Mouse (Mus musculus): ENCODE results near the gene Amdhd2. TPM values are rescaled to one million over a fixed set of nuclear protein-coding genes. Genes with fewer than 3 reads are reported as not detected.
A peak's percentile ranks its signal among the peaks of the same experiment; 100 is the strongest.

Gene Amdhd2
- polyA plus RNA-seq, 1 experiment from 2014 or later: 27.3 TPM

GRCm38 (mm10) chr17:24207768-24208640 is 44.4 kb upstream of the Amdhd2 start:
- no peak overlapping the region for H3K27ac ChIP-seq (ENCODE audit: low read depth, low read length)
- H3K27me3 ChIP-seq (ENCODE audit: control insufficient read depth, insufficient read depth, low read length): peaks cover 34% of the 10 kb centered on the region
- no peak for ATAC-seq (ENCODE audit: low FRiP score)
- no peak for DNase-seq (ENCODE audit: low spot score, missing footprints)
- H3K4me2 ChIP-seq: peak overlapping the region; percentile 89
- H3K4me1 ChIP-seq (ENCODE audit: control insufficient read depth, insufficient read depth, low read length): peaks cover 70% of the 10 kb centered on the region
- no peaks in the 10 kb centered on the region for H3K9me3 ChIP-seq (ENCODE audit: control insufficient read depth, low read length)
- H3K4me3 ChIP-seq (ENCODE audit: low read depth, low read length): peak overlapping the region; percentile 45
- no peaks in the 10 kb centered on the region for H3K36me3 ChIP-seq (ENCODE audit: control insufficient read depth, insufficient read depth, low read length)
- H3K9ac ChIP-seq (ENCODE audit: low read length): peak overlapping the region; percentile 76
- WGBS: 53% methylated on average over 34 of the region's 34 CpGs

GRCm38 (mm10) chr17:24206451-24207351 is 43.1 kb upstream of the Amdhd2 start:
- peak overlapping the region; percentile 94 for H3K4me2 ChIP-seq
- peak overlapping the region; percentile 78 for H3K9ac ChIP-seq (ENCODE audit: low read length)
- DNase-seq (ENCODE audit: low spot score, missing footprints) (peak; percentile 95), ATAC-seq (ENCODE audit: low FRiP score) (peak; percentile 23; the same call in 1 of the 2 replicates)
- peaks cover 65% of the 10 kb centered on the region for H3K4me1 ChIP-seq (ENCODE audit: control insufficient read depth, insufficient read depth, low read length)
- H3K4me3 ChIP-seq (ENCODE audit: low read depth, low read length): peak overlapping the region; percentile 33
- H3K27me3 ChIP-seq (ENCODE audit: control insufficient read depth, insufficient read depth, low read length): peaks cover 34% of the 10 kb centered on the region
- H3K9me3 ChIP-seq (ENCODE audit: control insufficient read depth, low read length): no peaks in the 10 kb centered on the region
- H3K36me3 ChIP-seq (ENCODE audit: control insufficient read depth, insufficient read depth, low read length): no peaks in the 10 kb centered on the region
- 5% methylated on average over 61 of the region's 62 CpGs for WGBS
- no peak overlapping the region for H3K27ac ChIP-seq (ENCODE audit: low read depth, low read length)

- H3K4me3 ChIP-seq (ENCODE audit: low read depth, low read length): peak overlapping the region; percentile 62
- H3K9ac ChIP-seq (ENCODE audit: low read length): peak overlapping the region; percentile 78
- WGBS: 7% methylated on average over 15 of the region's 15 CpGs
- H3K36me3 ChIP-seq (ENCODE audit: control insufficient read depth, insufficient read depth, low read length): no peaks in the 10 kb centered on the region
- H3K9me3 ChIP-seq (ENCODE audit: control insufficient read depth, low read length): no peaks in the 10 kb centered on the region
- H3K4me2 ChIP-seq: peak overlapping the region; percentile 94
- peak; percentile 20; the same call in 1 of the 2 replicates for ATAC-seq (ENCODE audit: low FRiP score)
- H3K4me1 ChIP-seq (ENCODE audit: control insufficient read depth, insufficient read depth, low read length): peaks cover 57% of the 10 kb centered on the region
- peak overlapping the region; percentile 54; the same call in 1 of the 2 replicates for H3K27ac ChIP-seq (ENCODE audit: low read depth, low read length)
- peaks cover 30% of the 10 kb centered on the region for H3K27me3 ChIP-seq (ENCODE audit: control insufficient read depth, insufficient read depth, low read length)
- DNase-seq (ENCODE audit: low spot score, missing footprints): peak; percentile 95
Observed at GRCm38 (mm10) chr17:24205908-24206361, 42.4 kb upstream of the Amdhd2 start.

GRCm38 (mm10) chr17:24205284-24205888 is 41.8 kb upstream of the Amdhd2 start, which contains the start of gene Tbc1d24:
Gene Tbc1d24, minus strand, starts transcription at chr17:24205562.
- Histone ChIP-seq H3K36me3 (ENCODE audit: control insufficient read depth, insufficient read depth, low read length) (no peaks in the 10 kb centered on the region), H3K27me3 (ENCODE audit: control insufficient read depth, insufficient read depth, low read length) (peaks cover 26% of the 10 kb centered on the region), H3K4me3 (ENCODE audit: low read depth, low read length) (peak within 1 kb of the TSS; percentile 62), H3K27ac (ENCODE audit: low read depth, low read length) (peak within 1 kb of the TSS; percentile 54; the same call in 1 of the 2 replicates), H3K4me2 (peak within 1 kb of the TSS; percentile 94), H3K9ac (ENCODE audit: low read length) (peak within 1 kb of the TSS; percentile 78), H3K9me3 (ENCODE audit: control insufficient read depth, low read length) (no peaks in the 10 kb centered on the region), H3K4me1 (ENCODE audit: control insufficient read depth, insufficient read depth, low read length) (peaks cover 53% of the 10 kb centered on the region)
- WGBS: under 1% methylated on average over 62 of the region's 65 CpGs
- ATAC-seq (ENCODE audit: low FRiP score) (peak; percentile 75), DNase-seq (ENCODE audit: low spot score, missing footprints) (peak; percentile 100)

GRCm38 (mm10) chr17:24204846-24205245 is 41.3 kb upstream of the Amdhd2 start:
- Histone ChIP-seq H3K27ac (ENCODE audit: low read depth, low read length) (no peak overlapping the region), H3K4me1 (ENCODE audit: control insufficient read depth, insufficient read depth, low read length) (peaks cover 53% of the 10 kb centered on the region), H3K4me3 (ENCODE audit: low read depth, low read length) (peak overlapping the region; percentile 62), H3K9ac (ENCODE audit: low read length) (peak overlapping the region; percentile 78), H3K9me3 (ENCODE audit: control insufficient read depth, low read length) (no peaks in the 10 kb centered on the region), H3K36me3 (ENCODE audit: control insufficient read depth, insufficient read depth, low read length) (no peaks in the 10 kb centered on the region), H3K4me2 (peak overlapping the region; percentile 94), H3K27me3 (ENCODE audit: control insufficient read depth, insufficient read depth, low read length) (peaks cover 23% of the 10 kb centered on the region)
- WGBS: 14% methylated on average over 7 of the region's 7 CpGs
- no peak for DNase-seq (ENCODE audit: low spot score, missing footprints)
- no peak for ATAC-seq (ENCODE audit: low FRiP score)

- Histone ChIP-seq H3K9ac (ENCODE audit: low read length) (no peak overlapping the region), H3K4me3 (ENCODE audit: low read depth, low read length) (no peak overlapping the region), H3K4me1 (ENCODE audit: control insufficient read depth, insufficient read depth, low read length) (peaks cover 46% of the 10 kb centered on the region), H3K27me3 (ENCODE audit: control insufficient read depth, insufficient read depth, low read length) (peaks cover 23% of the 10 kb centered on the region), H3K36me3 (ENCODE audit: control insufficient read depth, insufficient read depth, low read length) (no peaks in the 10 kb centered on the region), H3K9me3 (ENCODE audit: control insufficient read depth, low read length) (no peaks in the 10 kb centered on the region), H3K27ac (ENCODE audit: low read depth, low read length) (no peak overlapping the region), H3K4me2 (peak overlapping the region; percentile 94)
- ATAC-seq (ENCODE audit: low FRiP score) (no peak), DNase-seq (ENCODE audit: low spot score, missing footprints) (no peak)
- 72% methylated on average over 3 of the region's 3 CpGs for WGBS
Observed at GRCm38 (mm10) chr17:24203611-24204534, 40.3 kb upstream of the Amdhd2 start.

- peak overlapping the region; percentile 2 for H3K27ac ChIP-seq (ENCODE audit: low read depth, low read length)
- H3K27me3 ChIP-seq (ENCODE audit: control insufficient read depth, insufficient read depth, low read length): peaks cover 19% of the 10 kb centered on the region
- H3K4me3 ChIP-seq (ENCODE audit: low read depth, low read length): no peak overlapping the region
- H3K4me1 ChIP-seq (ENCODE audit: control insufficient read depth, insufficient read depth, low read length): peaks cover 38% of the 10 kb centered on the region
- DNase-seq (ENCODE audit: low spot score, missing footprints) (no peak), ATAC-seq (ENCODE audit: low FRiP score) (no peak)
- no peak overlapping the region for H3K9ac ChIP-seq (ENCODE audit: low read length)
- H3K4me2 ChIP-seq: no peak overlapping the region
- H3K9me3 ChIP-seq (ENCODE audit: control insufficient read depth, low read length): no peaks in the 10 kb centered on the region
- H3K36me3 ChIP-seq (ENCODE audit: control insufficient read depth, insufficient read depth, low read length): no peaks in the 10 kb centered on the region
- 36% methylated on average over 4 of the region's 4 CpGs for WGBS
Observed at GRCm38 (mm10) chr17:24203068-24203467, 39.5 kb upstream of the Amdhd2 start.

GRCm38 (mm10) chr17:24201092-24201491 is 37.5 kb upstream of the Amdhd2 start:
- peaks cover 21% of the 10 kb centered on the region for H3K4me1 ChIP-seq (ENCODE audit: control insufficient read depth, insufficient read depth, low read length)
- ATAC-seq (ENCODE audit: low FRiP score): no peak

More at GRCm38 (mm10) chr17:24201092-24201491, 37.5 kb upstream of the Amdhd2 start:
- WGBS: 83% methylated on average over 4 of the region's 4 CpGs
- Histone ChIP-seq H3K4me3 (ENCODE audit: low read depth, low read length) (no peak overlapping the region), H3K9me3 (ENCODE audit: control insufficient read depth, low read length) (no peaks in the 10 kb centered on the region), H3K27ac (ENCODE audit: low read depth, low read length) (no peak overlapping the region), H3K4me2 (no peak overlapping the region), H3K27me3 (ENCODE audit: control insufficient read depth, insufficient read depth, low read length) (peaks cover 3% of the 10 kb centered on the region), H3K36me3 (ENCODE audit: control insufficient read depth, insufficient read depth, low read length) (no peaks in the 10 kb centered on the region), H3K9ac (ENCODE audit: low read length) (no peak overlapping the region)
- no peak for DNase-seq (ENCODE audit: low spot score, missing footprints)
